Mouse (Mus musculus): ENCODE data around the gene Grpel1.

DNA sequence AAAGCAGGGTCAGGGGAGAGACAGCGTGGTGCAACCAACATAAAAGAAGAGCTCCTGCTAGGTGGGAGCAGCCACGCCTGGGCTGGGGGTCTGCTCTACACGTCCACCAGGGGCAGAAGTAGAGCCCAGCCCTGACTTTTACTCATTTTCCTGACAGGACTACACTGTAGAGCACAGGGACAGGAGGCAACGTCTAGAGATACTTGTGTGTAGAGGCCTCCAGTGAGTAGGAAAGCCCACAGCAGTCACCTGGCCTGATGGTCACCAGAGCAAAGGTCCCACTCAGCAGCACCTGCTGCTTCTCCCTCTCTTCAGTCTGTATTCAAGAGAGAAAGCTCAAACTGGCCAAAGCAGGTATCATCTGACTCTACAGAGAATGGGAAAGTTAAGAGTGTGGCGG is 40.8 kb downstream of the Grpel1 start:
- TF ChIP-seq MAX (IDR thresholded peaks at IDR 0.05; ENCODE audit: low read depth) (no peak), POLR2A (IDR thresholded peaks at IDR 0.05; ENCODE audit: insufficient read length, low read depth) (no peak), POLR2AphosphoS2 (IDR thresholded peaks at IDR 0.05; ENCODE audit: insufficient read length, low read depth) (no peak), USF1 (IDR thresholded peaks at IDR 0.05; ENCODE audit: low read depth) (no peak), E2F4 (IDR thresholded peaks at IDR 0.05; ENCODE audit: insufficient read depth) (no peak), MYOD1 (IDR thresholded peaks at IDR 0.05; ENCODE audit: control insufficient read depth in 1 of 3, insufficient read length in 2 of 3, low read depth in 2 of 3) (no peak), REST (IDR thresholded peaks at IDR 0.05; ENCODE audit: insufficient read depth, insufficient read length) (no peak)

Data from myocyte (in vitro differentiated cells).